Mouse (Mus musculus) kidney, adult 2 months (tissue): ENCODE measurements around the gene Ampd2. TPM values are rescaled to one million over a fixed set of nuclear protein-coding genes. Genes with fewer than 3 reads are reported as not detected.

Experiments used
- DNase-seq: peaks from one replicate; pipeline ENCODE4 v3.0.0; 2021
- H3K27ac ChIP-seq: fragments of 200-500 bp; 2 replicates; pipeline ENCODE4 v1.5.1; 2012; ENCODE audit warnings: low read depth, low read length, control low read depth, inconsistent platforms; ENCODE audit not compliant: insufficient read depth
- H3K27me3 ChIP-seq: fragments of 200-500 bp; replicated peaks from 2 replicates; pipeline ENCODE4 v1.6.1; 2012; ENCODE audit warnings: mild to moderate bottlenecking, moderate library complexity, low read length, inconsistent platforms; ENCODE audit not compliant: control insufficient read depth, insufficient read depth
- H3K36me3 ChIP-seq: fragments of 200-500 bp; 2 replicates; pipeline ENCODE4 v1.6.1; 2012; ENCODE audit warnings: mild to moderate bottlenecking, moderate library complexity, low read length, inconsistent platforms; ENCODE audit not compliant: control insufficient read depth, insufficient read depth
- H3K4me1 ChIP-seq: fragments of 200-500 bp; 2 replicates; pipeline ENCODE4 v1.6.1; 2011; ENCODE audit warnings: low read length; ENCODE audit not compliant: control insufficient read depth, insufficient read depth
- H3K4me3 ChIP-seq: fragments of 200-500 bp; 2 replicates; pipeline ENCODE4 v1.5.1; 2011; ENCODE audit warnings: mild to moderate bottlenecking, low read depth, low read length, control low read depth; ENCODE audit not compliant: insufficient read depth
- CTCF ChIP-seq: fragments of 200-500 bp; conservative IDR thresholded peaks from 2 replicates; pipeline ENCODE4 v1.5.1; 2011; ENCODE audit warnings: low read depth, mild to moderate bottlenecking, control low read depth, low read length, moderate library complexity, mixed read lengths; ENCODE audit not compliant: insufficient read depth, insufficient read length
- POLR2A ChIP-seq: fragments of 200-500 bp; IDR thresholded peaks from one replicate; pipeline ENCODE4 v1.6.1; 2011; ENCODE audit warnings: low read depth, low read length, control low read depth
- WGBS: fragments of 180-500 bp; shearing (Covaris S2); methylation state at CpG from one replicate; pipeline ENCODE4 v1.1.7; 2018; 5-methylcytosine and 5-hydroxymethylcytosine counted together
- polyA plus RNA-seq: library from polyadenylated mRNA; depleted of rRNA; stranded (reverse); fragments of >200 nt; gene quantifications from 2 replicates; pipeline ENCODE4 v1.2.3, GENCODE M21; 2012

Gene Ampd2
- polyA plus RNA-seq, 1 experiment: 59.0 TPM

- 59% methylated on average over 10 of the region's 10 CpGs for WGBS
- no peak for TF ChIP-seq POLR2A
- peak; percentile 85 for TF ChIP-seq CTCF
- Histone ChIP-seq H3K27ac (peak overlapping the region; percentile 67), H3K4me3 (no peak overlapping the region), H3K4me1 (peaks cover 3% of the 10 kb centered on the region; the same call in 1 of the 2 replicates), H3K36me3 (no peaks in the 10 kb centered on the region), H3K27me3 (no peaks in the 10 kb centered on the region)
- peak; percentile 92 for DNase-seq
These were observed 15.9 kb downstream of the Ampd2 start for GRCm38 (mm10) chr3:108070295-108071293.

GRCm38 (mm10) chr3:108069231-108069870, 17.1 kb downstream of the Ampd2 start:
- H3K4me3 ChIP-seq: peak overlapping the region; percentile 12; the same call in 1 of the 2 replicates
- TF ChIP-seq CTCF (no peak), POLR2A (peak; percentile 65)
- no peaks in the 10 kb centered on the region for H3K36me3 ChIP-seq
- no peaks in the 10 kb centered on the region for H3K27me3 ChIP-seq
- DNase-seq: peak; percentile 86
- H3K27ac ChIP-seq: peak overlapping the region; percentile 58
- WGBS: 49% methylated on average over 13 of the region's 13 CpGs
- peaks cover 3% of the 10 kb centered on the region; the same call in 1 of the 2 replicates for H3K4me1 ChIP-seq

GRCm38 (mm10) chr3:108068826-108069225, 17.6 kb downstream of the Ampd2 start:
- H3K27me3 ChIP-seq: no peaks in the 10 kb centered on the region
- no peaks in the 10 kb centered on the region for H3K36me3 ChIP-seq
- peak; percentile 23 for DNase-seq
- TF ChIP-seq CTCF (no peak), POLR2A (no peak)
- H3K27ac ChIP-seq: peak overlapping the region; percentile 58
- 0 out of 2 replicates have a peak overlapping the region, but pooled peaks have one; percentile 5 for H3K4me3 ChIP-seq
- 10% methylated on average over 1 of the region's 1 CpGs for WGBS
- peaks cover 3% of the 10 kb centered on the region; the same call in 1 of the 2 replicates for H3K4me1 ChIP-seq

GRCm38 (mm10) chr3:108067370-108067934, 19.0 kb downstream of the Ampd2 start:
- no peak for TF ChIP-seq POLR2A
- no peak for TF ChIP-seq CTCF
- WGBS: 29% methylated on average over 6 of the region's 6 CpGs
- peak; percentile 92 for DNase-seq
- Histone ChIP-seq H3K27ac (peak overlapping the region; percentile 30; the same call in 1 of the 2 replicates), H3K36me3 (no peaks in the 10 kb centered on the region), H3K4me1 (peaks cover 3% of the 10 kb centered on the region; the same call in 1 of the 2 replicates), H3K4me3 (no peak overlapping the region), H3K27me3 (no peaks in the 10 kb centered on the region)

GRCm38 (mm10) chr3:108065551-108065950, 20.9 kb downstream of the Ampd2 start:
- no peak overlapping the region for H3K27ac ChIP-seq
- no peak for DNase-seq
- WGBS: 83% methylated on average over 9 of the region's 9 CpGs
- TF ChIP-seq CTCF (no peak), POLR2A (no peak)
- H3K27me3 ChIP-seq: no peaks in the 10 kb centered on the region
- H3K36me3 ChIP-seq: no peaks in the 10 kb centered on the region
- H3K4me3 ChIP-seq: no peak overlapping the region
- peaks cover 3% of the 10 kb centered on the region; the same call in 1 of the 2 replicates for H3K4me1 ChIP-seq

GRCm38 (mm10) chr3:108064672-108065071, 21.8 kb downstream of the Ampd2 start:
- Histone ChIP-seq H3K4me3 (no peak overlapping the region), H3K36me3 (no peaks in the 10 kb centered on the region), H3K27me3 (no peaks in the 10 kb centered on the region), H3K27ac (no peak overlapping the region), H3K4me1 (peaks cover 3% of the 10 kb centered on the region; the same call in 1 of the 2 replicates)
- WGBS: 46% methylated on average over 4 of the region's 4 CpGs
- no peak for DNase-seq
- no peak for TF ChIP-seq CTCF

- TF ChIP-seq CTCF (no peak), POLR2A (no peak)
- no peak for DNase-seq
- WGBS: 80% methylated on average over 8 of the region's 8 CpGs
- Histone ChIP-seq H3K36me3 (no peaks in the 10 kb centered on the region), H3K4me3 (no peak overlapping the region), H3K27me3 (no peaks in the 10 kb centered on the region), H3K4me1 (no peaks in the 10 kb centered on the region; the same call in 1 of the 2 replicates), H3K27ac (no peak overlapping the region)
These were observed 23.8 kb downstream of the Ampd2 start for GRCm38 (mm10) chr3:108062648-108063047.
